Mouse (Mus musculus) G1E (cell line): ENCODE measurements around the gene Foxo1.

Experiments used
- CTCF ChIP-seq: IDR thresholded peaks from 2 replicates; pipeline ENCODE4 v1.5.1; 2012; ENCODE audit warnings: low read depth, low read length, inconsistent platforms, mixed read lengths
- POLR2AphosphoS5 ChIP-seq: IDR thresholded peaks from 2 replicates; pipeline ENCODE4 v1.6.1; 2012; ENCODE audit warnings: low read depth, low read length, inconsistent platforms; ENCODE audit not compliant: insufficient replicate concordance

DNA sequence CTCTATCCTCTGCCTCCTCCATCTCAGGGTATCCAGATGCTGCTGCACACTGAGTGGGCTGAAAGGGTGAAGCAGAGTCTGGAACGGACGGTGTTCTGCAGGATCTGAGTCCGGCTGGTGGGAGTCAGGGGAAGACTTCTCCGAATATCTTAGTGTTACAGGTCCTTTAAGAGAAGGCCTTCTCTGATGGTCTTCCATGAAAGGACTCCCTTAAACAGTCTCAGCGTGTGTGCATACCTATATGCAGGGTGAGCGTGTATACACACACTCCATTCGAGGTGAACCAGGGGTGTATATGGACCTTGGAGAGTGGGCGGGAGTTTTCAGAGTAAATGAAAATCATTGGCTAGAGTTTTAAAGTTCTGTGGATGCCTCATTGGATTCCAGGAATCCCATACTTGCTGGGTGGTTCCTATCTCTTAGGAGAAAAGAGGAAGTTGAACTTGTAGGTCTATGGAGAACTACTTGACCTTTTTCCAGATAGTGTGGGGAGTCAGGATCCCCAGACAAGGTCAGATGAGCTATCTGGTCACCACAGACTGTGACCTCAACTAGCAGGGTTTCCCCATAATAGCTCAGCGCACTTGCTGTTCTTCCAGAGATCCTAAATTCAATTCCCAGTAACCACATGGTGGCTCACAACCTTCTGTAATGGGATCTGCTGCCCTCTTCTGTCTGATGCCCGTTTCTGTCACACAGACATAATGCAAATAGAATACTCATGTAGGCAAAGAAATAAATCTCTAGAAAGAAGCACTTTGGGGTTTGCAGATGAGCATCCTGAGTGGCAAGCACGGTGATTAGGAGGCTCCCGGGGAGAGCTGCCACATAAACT, 21.9 kb upstream of the Foxo1 start:
- TF ChIP-seq CTCF, result no peak
- TF ChIP-seq POLR2AphosphoS5, result no peak
